Mouse (Mus musculus) inflammation-experienced regulatory T-cells, adult 16 weeks (primary cell): ENCODE data around the gene Gtf2h3. TPM values are rescaled to one million over a fixed set of nuclear protein-coding genes. Genes with fewer than 3 reads are reported as not detected.

Source experiments
- polyA plus RNA-seq: library from polyadenylated mRNA; unstranded; fragments of 100-300 nt; shearing (Covaris generic); gene quantifications from one replicate; pipeline ENCODE4 v1.2.1, GENCODE M21; 2017

Gene Gtf2h3
- 64.6 TPM for polyA plus RNA-seq

DNA sequence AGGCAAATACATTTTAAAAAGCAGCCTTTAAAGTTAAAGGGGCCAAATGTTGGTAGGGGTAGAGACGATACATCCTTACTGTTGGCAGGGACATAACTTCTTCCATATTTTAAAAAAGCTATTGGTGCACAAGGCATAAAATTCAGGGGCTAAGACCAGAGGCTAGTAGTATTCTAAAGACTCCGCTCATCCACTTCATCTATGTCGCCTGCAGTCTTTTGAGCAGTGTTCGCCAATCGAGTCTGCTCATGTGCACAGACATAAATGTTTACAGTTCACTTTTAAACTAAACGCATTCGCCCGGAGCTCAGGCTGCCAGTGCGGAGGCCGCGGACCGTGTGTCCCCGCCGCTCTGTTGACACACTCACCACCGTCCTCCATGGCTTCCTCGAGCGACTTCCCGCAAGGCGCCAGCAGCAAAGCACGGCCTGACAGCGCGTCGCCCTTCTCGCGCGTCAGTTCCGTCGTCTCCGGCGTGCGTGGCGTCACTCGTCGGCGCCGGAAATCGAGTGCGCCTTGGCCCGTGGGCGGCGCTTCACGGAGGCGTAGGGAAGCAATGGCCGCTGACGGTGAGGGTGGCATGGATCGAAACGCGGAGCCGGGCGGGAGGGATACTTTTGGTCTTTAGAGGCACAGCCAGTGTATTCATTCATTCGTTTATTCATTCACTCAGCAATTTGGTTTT lies at the start of gene Gtf2h3, which contains the start of gene Eif2b1:
Gtf2h3 (plus strand) TSS at position 508 of the 685 bp plus-strand sequence.
Eif2b1 (minus strand) TSS at position 499 of the 685 bp plus-strand sequence.

DNA sequence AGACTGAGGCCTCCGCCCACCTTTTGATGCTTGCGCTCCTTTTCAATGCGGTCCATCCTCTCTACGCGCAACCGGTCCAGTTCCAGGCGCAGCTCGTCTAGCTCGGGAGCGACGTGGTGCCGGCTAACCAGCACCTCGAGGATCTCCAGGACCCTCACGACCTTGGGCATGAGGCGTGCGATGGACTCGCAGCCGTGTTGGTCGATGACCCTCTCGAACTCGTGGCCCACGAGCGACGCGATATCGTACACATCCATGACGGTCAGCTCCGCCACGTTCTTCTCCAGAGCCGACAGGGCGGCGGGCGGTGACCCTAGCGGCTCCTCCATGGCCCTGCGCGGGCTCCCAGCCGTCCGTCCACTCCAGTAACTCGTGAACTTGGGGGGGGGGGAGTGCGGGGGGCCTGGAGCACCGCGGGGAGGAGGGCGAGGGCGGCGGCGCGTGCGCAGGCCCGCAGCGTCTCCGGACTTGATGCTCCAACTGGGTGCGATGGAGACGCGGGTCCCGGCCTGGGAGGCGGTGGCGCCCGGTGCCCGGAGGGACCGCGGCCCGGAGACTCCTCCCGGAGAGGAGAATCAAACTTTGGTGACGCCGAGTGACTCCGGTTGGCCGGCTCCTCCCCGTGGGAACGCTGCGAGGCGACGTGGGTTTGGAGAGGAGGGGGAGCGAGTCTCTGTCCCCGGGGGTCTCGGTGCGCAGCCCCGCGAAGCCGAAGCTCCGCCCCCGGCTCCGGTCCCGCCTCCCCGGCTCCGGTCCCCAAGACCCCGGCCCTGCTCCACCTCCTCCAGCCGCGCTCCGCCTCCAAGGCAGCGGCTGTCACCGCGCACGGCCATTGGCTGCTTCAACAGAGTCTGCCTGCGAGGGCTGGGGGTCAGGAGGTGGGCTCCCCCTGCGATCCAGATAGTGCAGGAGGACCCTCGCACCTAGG lies 48.0 kb upstream of the Gtf2h3 start, which contains the start of gene Rilpl1:
Rilpl1 (minus strand) TSS at position 737 of the 928 bp plus-strand sequence.

DNA sequence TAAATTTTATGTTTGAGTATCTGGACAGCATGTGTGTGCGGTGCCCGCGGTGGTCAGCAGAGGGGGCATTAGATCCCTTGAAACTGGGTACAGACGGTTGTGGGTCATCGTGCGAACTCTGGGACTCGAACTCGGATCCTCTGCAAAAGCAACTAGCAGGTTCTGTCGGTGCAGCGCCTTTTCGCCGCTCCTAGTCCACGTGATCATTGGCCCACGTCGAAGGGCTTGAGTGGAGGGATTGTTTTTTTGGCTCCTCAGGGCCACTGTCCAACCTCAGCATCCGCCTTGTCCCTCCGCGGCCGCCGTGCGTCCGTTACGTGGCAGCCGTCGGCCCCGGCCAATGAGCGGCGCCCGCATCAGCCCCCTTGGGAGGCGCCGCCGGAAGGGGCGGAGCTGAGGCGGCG lies 38.6 kb upstream of the Gtf2h3 start, which contains the start of gene Tmed2:
Tmed2 (plus strand) TSS at position 313 of the 404 bp plus-strand sequence.

DNA sequence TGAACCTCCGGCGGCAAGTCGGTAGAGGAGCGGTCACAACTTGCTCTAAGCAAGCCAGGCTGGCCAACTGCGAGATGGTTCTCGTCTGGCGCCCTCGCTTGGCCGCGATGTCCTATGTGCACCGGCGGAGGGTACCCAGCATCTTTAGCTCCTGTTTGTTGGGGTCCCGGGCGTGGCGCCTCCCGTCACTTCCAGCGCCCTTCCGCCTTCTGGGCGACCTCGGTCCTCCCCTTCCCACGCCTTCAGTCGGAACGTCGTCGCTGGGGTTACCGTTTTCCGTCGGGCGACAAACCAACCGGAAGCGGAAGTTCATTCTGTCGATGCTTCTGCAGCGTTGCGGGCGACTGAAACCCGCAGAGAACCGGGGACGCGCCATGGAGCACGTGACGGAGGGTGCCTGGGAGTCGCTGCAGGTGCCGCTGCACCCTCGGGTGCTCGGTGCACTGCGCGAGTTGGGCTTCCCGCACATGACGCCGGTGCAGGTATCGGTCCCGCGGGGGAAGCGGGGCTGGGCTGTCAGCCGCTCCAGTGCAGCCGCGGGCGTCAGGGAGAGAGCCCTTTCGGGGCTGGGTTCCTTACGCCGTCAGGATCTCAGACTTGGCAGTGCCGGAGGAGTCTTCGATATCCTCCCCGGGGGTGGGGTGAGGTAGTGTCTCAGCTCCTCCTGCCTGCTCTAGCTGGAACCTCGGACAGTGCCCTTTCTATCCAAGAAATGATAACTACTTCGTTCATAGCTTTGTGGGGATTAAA lies 26.2 kb upstream of the Gtf2h3 start, which contains the start of gene Ddx55:
Ddx55 (plus strand) TSS at position 307 of the 750 bp plus-strand sequence.

DNA sequence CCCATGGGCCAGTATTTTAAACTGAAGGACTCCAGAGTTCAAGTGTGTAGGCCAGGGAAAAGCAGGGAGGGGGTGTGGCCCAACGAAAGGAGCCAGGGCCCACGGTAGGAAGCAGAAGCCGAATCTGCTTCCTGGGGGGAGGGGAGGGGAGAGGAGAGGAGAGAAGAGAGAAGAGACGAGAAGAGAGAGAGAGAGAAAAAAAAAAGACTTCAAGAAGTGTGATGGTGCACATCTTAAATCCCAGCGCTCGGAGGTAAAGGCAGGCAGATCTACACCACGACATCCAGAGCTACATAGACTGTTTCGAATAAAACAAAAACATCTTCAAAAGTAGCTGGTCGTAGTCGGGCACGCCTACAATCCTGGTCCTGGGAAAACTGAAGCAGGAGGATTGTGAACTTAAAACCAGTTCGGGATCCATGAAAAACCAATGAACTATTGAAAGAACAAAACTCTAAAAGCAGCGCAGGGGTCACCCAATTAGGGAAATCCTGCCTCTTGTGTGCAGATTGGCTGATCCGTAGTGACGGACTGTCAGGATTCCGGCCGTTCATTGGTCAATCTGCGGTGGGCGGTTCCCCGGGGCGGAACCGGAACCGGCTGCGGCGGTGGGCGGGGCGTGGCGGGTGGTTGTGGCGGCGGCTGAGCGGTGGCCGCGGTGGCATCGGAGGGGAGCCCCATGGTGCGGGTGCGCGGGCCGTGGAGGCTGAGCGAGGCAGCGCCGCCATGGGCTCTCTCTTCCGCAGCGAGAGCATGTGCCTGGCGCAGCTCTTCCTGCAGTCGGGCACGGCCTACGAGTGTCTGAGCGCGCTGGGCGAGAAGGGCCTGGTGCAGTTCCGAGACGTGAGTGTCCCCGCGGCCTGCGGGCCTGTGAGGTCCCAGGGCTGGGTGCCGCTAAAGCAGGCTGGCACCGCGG lies 49.8 kb downstream of the Gtf2h3 start, which contains the start of gene Atp6v0a2:
Atp6v0a2 (plus strand) TSS at position 129 of the 916 bp plus-strand sequence.

Other genes starting within 250 kb of the Gtf2h3 start
- 6.1 TPM for gene Cdk2ap1, start 216.1 kb upstream of the Gtf2h3 start, polyA plus RNA-seq
- gene Sbno1, start 153.1 kb upstream of the Gtf2h3 start, polyA plus RNA-seq: 155 TPM
- 10.3 TPM for gene Kmt5a, start 139.2 kb upstream of the Gtf2h3 start, polyA plus RNA-seq
- gene Rilpl2, start 100.8 kb upstream of the Gtf2h3 start, polyA plus RNA-seq: 107 TPM
- gene Snrnp35, start 96.0 kb upstream of the Gtf2h3 start, polyA plus RNA-seq: 7.6 TPM
- 3.5 TPM for gene Rilpl1, start 47.7 kb upstream of the Gtf2h3 start, polyA plus RNA-seq
- 72.4 TPM for gene Tmed2, start 38.4 kb upstream of the Gtf2h3 start, polyA plus RNA-seq
- 27.9 TPM for gene Ddx55, start 26.3 kb upstream of the Gtf2h3 start, polyA plus RNA-seq
- 46.5 TPM for gene Eif2b1, start within 50 bp of the Gtf2h3 start, polyA plus RNA-seq
- gene Atp6v0a2, start 49.4 kb downstream of the Gtf2h3 start, polyA plus RNA-seq: 95.0 TPM
- not detected for gene Dnah10, start 145.9 kb downstream of the Gtf2h3 start, polyA plus RNA-seq